Mouse (Mus musculus): ENCODE results near the gene Fancc.

DNA sequence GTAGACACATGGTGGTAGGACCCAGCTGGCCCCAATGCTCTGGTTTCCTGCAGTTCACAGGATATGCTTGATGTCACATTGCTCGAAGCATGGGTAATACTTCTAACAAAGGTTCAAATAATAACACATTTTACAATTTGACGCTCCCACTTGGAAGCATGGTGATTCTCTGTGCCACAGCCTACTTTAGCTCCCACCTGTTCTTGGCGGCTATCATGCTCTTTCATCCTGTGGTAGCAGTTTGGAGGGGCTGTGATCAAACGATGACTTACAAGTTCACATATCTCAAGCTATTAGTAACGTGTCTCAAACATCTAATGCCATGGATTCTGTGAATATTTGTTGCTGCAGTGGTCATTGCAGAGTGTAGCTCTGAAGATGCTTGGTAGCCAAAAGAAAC, 219.8 kb downstream of the Fancc start:
- no peak for TF ChIP-seq CTCF (IDR thresholded peaks at IDR 0.05; ENCODE audit: low read depth, low read length)
- no peak for TF ChIP-seq POLR2A (IDR thresholded peaks at IDR 0.05; ENCODE audit: extremely low read depth, insufficient read depth, low read length)
